Mouse (Mus musculus) liver, embryonic 14.5 days (tissue): ENCODE measurements around the gene Ddx23. TPM values are rescaled to one million over a fixed set of nuclear protein-coding genes. Genes with fewer than 3 reads are reported as not detected.
A peak's percentile ranks its signal among the peaks of the same experiment; 100 is the strongest.

Experiments
- ATAC-seq: fragments of 200-750 bp; cut with Nextera tagmentation; 2 replicates; pipeline ENCODE4 v1.8.0; 2017; ENCODE audit warnings: moderate number of reproducible peaks, mild to moderate bottlenecking, moderate library complexity; ENCODE audit not compliant: insufficient read depth
- DNase-seq, 3 experiments: peaks; one replicate each; pipeline ENCODE4 v3.0.0-alpha.2; 2012 to 2013; ENCODE audit warnings: low read depth in 3 of 3, low spot score in 3 of 3
- H3K27ac ChIP-seq: fragments of 300-500 bp; sonication (generic); 2 replicates; pipeline ENCODE4 v1.5.1; 2014; ENCODE audit warnings: moderate library complexity, mild to moderate bottlenecking, control low read depth, inconsistent platforms
- H3K27me3 ChIP-seq: fragments of 300-500 bp; sonication (generic); 2 replicates; pipeline ENCODE4 v1.6.1; 2014; ENCODE audit warnings: mild to moderate bottlenecking, low read length, moderate library complexity; ENCODE audit not compliant: control insufficient read depth, insufficient read depth
- H3K36me3 ChIP-seq: fragments of 300-500 bp; sonication (generic); replicated peaks from 2 replicates; pipeline ENCODE4 v1.6.1; 2014; ENCODE audit warnings: low read depth; ENCODE audit not compliant: control insufficient read depth, insufficient read depth
- H3K4me1 ChIP-seq, 2 experiments: fragments of 200-500 bp in 1 of 2; fragments of 300-500 bp in 1 of 2; sonication (generic) in 1 of 2; replicated peaks; 2 replicates each; pipeline ENCODE4 v1.6.1; 2012 to 2014; ENCODE audit warnings: antibody characterized with exemption in 1 of 2, inconsistent platforms in 1 of 2, low read length in 1 of 2; ENCODE audit not compliant: control insufficient read depth in 2 of 2, insufficient read depth in 2 of 2
- H3K4me2 ChIP-seq: fragments of 300-500 bp; sonication (generic); 2 replicates; pipeline ENCODE4 v1.6.1; 2014; ENCODE audit warnings: low read depth, mild to moderate bottlenecking, control low read depth, moderate library complexity
- H3K4me3 ChIP-seq, 2 experiments: fragments of 200-500 bp in 1 of 2; fragments of 300-500 bp in 1 of 2; sonication (generic) in 1 of 2; 2 replicates each; pipeline ENCODE4 v1.5.1; 2012 to 2014; ENCODE audit warnings: low read depth in 2 of 2, low read length in 2 of 2, mild to moderate bottlenecking in 2 of 2, control low read depth in 1 of 2, inconsistent platforms in 1 of 2, moderate library complexity in 1 of 2; ENCODE audit not compliant: insufficient read depth in 1 of 2
- H3K9ac ChIP-seq: fragments of 300-500 bp; sonication (generic); replicated peaks from 2 replicates; pipeline ENCODE4 v1.6.1; 2014; ENCODE audit warnings: mild to moderate bottlenecking, control low read depth, moderate library complexity
- H3K9me3 ChIP-seq: fragments of 300-500 bp; sonication (generic); 2 replicates; pipeline ENCODE4 v1.6.1; 2016; ENCODE audit warnings: low read length, mixed read lengths; ENCODE audit not compliant: control insufficient read depth
- CTCF ChIP-seq: IDR thresholded peaks from 2 replicates; pipeline ENCODE4 v1.5.1; 2016; ENCODE audit warnings: antibody characterized with exemption, low read depth, control low read depth
- EP300 ChIP-seq: IDR thresholded peaks from 2 replicates; pipeline ENCODE4 v1.6.1; 2016; ENCODE audit warnings: antibody characterized with exemption, low read depth
- WGBS: fragments of 180-500 bp; shearing (Covaris S2); extraction: QIAGEN DNeasy Blood & Tissue Kit; methylation state at CpG from one replicate; pipeline ENCODE4 v1.1.7; 2014; ENCODE audit not compliant: insufficient replicate concordance; 5-methylcytosine and 5-hydroxymethylcytosine counted together
- polyA plus RNA-seq, 2 experiments: library from polyadenylated mRNA; depleted of rRNA in 1 of 2; stranded (reverse) in 1 of 2; unstranded in 1 of 2; fragments of >200 nt; fragmentation: Nextera tagmentation in 1 of 2; extraction: Ambion mirVana in 1 of 2; gene quantifications; 2 replicates each; pipeline versions ENCODE4 v1.2.1 to v1.2.3; 2012 to 2014

The Ddx23 gene
- polyA plus RNA-seq, 2 experiments, result 11.7 to 23.4 TPM

- Histone ChIP-seq H3K4me2 (no peak overlapping the region), H3K4me1 (peaks cover 0 to 3% of the 10 kb centered on the region in 2 experiments; a peak in 2 of 4 replicates), H3K9me3 (no peaks in the 10 kb centered on the region), H3K4me3 (no peak overlapping the region), H3K27me3 (peaks cover 11% of the 10 kb centered on the region; the same call in 1 of the 2 replicates), H3K9ac (no peak overlapping the region), H3K36me3 (no peaks in the 10 kb centered on the region), H3K27ac (no peak overlapping the region)
- WGBS, result 66% methylated on average over 6 of the region's 6 CpGs
- TF ChIP-seq EP300 (no peak), CTCF (no peak)
- DNase-seq (no peak), ATAC-seq (no peak)
Observed at GRCm38 (mm10) chr15:98615751-98616150, 46.9 kb downstream of the Ddx23 start.

- ATAC-seq (no peak), DNase-seq (no peak)
- WGBS, result 69% methylated on average over 6 of the region's 6 CpGs
- Histone ChIP-seq H3K27me3 (peaks cover 11% of the 10 kb centered on the region; the same call in 1 of the 2 replicates), H3K36me3 (no peaks in the 10 kb centered on the region), H3K4me2 (no peak overlapping the region), H3K4me3 (no peak overlapping the region), H3K9ac (no peak overlapping the region), H3K27ac (no peak overlapping the region), H3K9me3 (no peaks in the 10 kb centered on the region), H3K4me1 (peaks cover 5 to 9% of the 10 kb centered on the region in 2 experiments)
- TF ChIP-seq EP300, result no peak
- no peak for TF ChIP-seq CTCF
Observed at GRCm38 (mm10) chr15:98614971-98615370, 47.7 kb downstream of the Ddx23 start.

- DNase-seq, result no peak
- H3K9me3 ChIP-seq, result no peaks in the 10 kb centered on the region
- no peak overlapping the region for H3K9ac ChIP-seq
- peaks cover 10% of the 10 kb centered on the region; the same call in 1 of the 2 replicates for H3K27me3 ChIP-seq
- no peak for TF ChIP-seq EP300
- TF ChIP-seq CTCF, result no peak
- no peak for ATAC-seq
- H3K27ac ChIP-seq, result no peak overlapping the region
- no peak overlapping the region for H3K4me2 ChIP-seq
- no peak overlapping the region for H3K4me3 ChIP-seq
- WGBS, result 72% methylated on average over 9 of the region's 9 CpGs
- peaks cover 5 to 9% of the 10 kb centered on the region in 2 experiments for H3K4me1 ChIP-seq
- no peaks in the 10 kb centered on the region for H3K36me3 ChIP-seq
Observed at GRCm38 (mm10) chr15:98614551-98614950, 48.1 kb downstream of the Ddx23 start.

GRCm38 (mm10) chr15:98612229-98612628, 50.5 kb downstream of the Ddx23 start:
- no peaks in the 10 kb centered on the region for H3K36me3 ChIP-seq
- H3K4me1 ChIP-seq, result peaks cover 19 to 21% of the 10 kb centered on the region in 2 experiments
- DNase-seq (no peak), ATAC-seq (no peak)
- H3K27me3 ChIP-seq, result no peaks in the 10 kb centered on the region
- no peak overlapping the region for H3K4me2 ChIP-seq
- H3K9ac ChIP-seq, result no peak overlapping the region
- WGBS, result 91% methylated on average over 3 of the region's 3 CpGs
- no peaks in the 10 kb centered on the region for H3K9me3 ChIP-seq
- H3K4me3 ChIP-seq, result no peak overlapping the region
- no peak overlapping the region for H3K27ac ChIP-seq
- TF ChIP-seq EP300 (no peak), CTCF (no peak)

- no peak for DNase-seq
- ATAC-seq, result no peak
- 9% methylated on average over 12 of the region's 12 CpGs for WGBS
Observed at GRCm38 (mm10) chr15:98610131-98610633, 52.5 kb downstream of the Ddx23 start.

More at GRCm38 (mm10) chr15:98610131-98610633, 52.5 kb downstream of the Ddx23 start:
- Histone ChIP-seq H3K27ac (peak overlapping the region; percentile 100; the same call in 1 of the 2 replicates), H3K27me3 (no peaks in the 10 kb centered on the region), H3K4me1 (peaks cover 36 to 37% of the 10 kb centered on the region in 2 experiments), H3K36me3 (no peaks in the 10 kb centered on the region), H3K9me3 (no peaks in the 10 kb centered on the region), H3K4me2 (peak overlapping the region; percentile 94), H3K9ac (peak overlapping the region; percentile 88), H3K4me3 (peak overlapping the region; percentile 68 to 82)
- no peak for TF ChIP-seq CTCF
- no peak for TF ChIP-seq EP300
